Mouse (Mus musculus): Measurements from ENCODE around the gene Olr1. TPM values are rescaled to one million over a fixed set of nuclear protein-coding genes. Genes with fewer than 3 reads are reported as not detected.

Gene Olr1
- not detected in 4 replicates for total RNA-seq (2023)

GRCm38 (mm10) chr6:129507024-129507423 lies at the start of gene Olr1:
TSS of gene Olr1 (minus strand) at chr6:129507165.

DNA sequence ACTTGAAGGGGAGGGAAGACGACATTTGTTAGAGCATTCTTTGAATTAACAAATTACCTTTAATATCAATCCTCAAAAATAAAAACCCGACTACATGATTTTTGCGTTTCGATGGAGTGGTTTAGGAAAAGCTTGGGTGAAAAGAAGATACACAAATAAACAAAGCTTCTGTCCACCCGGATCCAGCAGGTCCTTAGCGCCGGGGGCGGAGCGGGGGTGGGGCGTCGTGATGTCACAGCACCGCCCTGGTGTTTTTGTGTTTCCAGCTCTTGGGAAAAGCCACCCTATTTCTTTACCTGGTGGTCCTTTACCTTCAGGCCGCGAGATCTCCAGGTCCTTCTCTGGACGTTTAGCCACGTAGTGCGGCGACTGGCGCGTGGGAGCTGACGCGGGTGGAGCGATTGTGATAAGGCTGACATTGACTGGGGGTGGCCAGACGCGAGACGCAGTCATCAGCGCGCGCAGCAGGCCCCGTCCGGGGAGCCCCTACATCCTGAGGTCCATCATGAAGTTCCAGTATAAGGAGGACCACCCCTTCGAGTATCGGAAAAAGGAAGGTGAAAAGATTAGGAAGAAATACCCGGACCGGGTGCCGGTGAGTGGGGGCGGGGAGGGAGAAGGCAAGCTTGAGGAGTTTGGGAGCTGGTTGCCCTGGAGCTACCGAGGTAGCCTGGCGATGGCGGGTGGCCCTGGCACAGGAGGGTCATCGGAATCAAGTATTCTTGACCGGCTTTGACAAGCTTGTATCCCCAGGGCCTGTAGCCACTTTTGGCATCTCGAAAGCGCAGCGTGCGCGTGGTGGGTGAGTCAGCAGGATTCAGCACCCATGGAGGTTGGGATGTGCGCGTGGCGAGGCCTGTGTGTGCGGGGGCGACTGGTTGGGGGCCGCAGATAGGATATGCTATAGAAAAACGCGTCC lies 26.2 kb upstream of the Olr1 start, which contains the start of gene Gabarapl1:
Gabarapl1 (plus strand) TSS at position 219 of the 919 bp plus-strand sequence.

GRCm38 (mm10) chr6:129512367-129512766 lies 5.4 kb upstream of the Olr1 start, which contains the start of gene Tmem52b:
TSS of gene Tmem52b (plus strand) at chr6:129512555.

DNA sequence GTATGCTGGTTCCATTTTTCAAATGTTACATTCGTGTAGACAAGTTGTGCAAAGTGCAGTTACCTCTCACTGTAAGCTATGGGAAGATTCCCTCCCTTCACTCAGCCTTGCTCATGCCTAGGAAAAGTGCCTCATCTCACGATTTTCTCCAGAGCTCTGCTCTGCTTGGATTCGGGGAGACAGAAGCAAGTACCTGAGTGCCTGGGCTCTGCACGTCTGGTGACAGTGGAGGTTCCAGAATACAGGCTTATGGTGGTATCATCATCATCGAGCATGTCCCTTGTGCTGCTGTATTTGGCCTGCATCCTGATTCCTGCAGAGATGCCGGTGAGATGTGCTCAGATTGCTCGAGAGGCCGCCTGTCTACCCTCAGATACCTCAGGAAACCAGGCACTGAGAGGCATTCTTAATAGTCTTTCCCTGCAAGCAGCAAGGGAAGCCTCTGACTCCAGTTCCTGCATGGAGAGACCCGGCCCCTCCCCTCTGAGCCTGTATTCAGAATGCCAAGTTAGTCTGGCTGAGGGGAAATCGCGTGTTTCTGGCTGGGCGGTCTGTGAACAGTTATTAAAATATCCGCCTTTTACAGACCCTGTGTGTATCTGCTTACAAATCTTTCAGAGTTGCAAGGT lies 55.4 kb downstream of the Olr1 start, which contains the start of gene Clec1a:
Clec1a (minus strand) TSS at position 590 of the 629 bp plus-strand sequence.

Other genes with a start within 250 kb of the Olr1 start
- gene Cd69, start 231.7 kb downstream of the Olr1 start, total RNA-seq (2023), result 626 to 798 TPM (median 731 TPM) in 4 replicates
- gene 4922502D21Rik, start 175.4 kb downstream of the Olr1 start, total RNA-seq (2023), result not detected in 4 replicates
- 5.8 to 8.3 TPM (median 6.3 TPM) in 4 replicates for gene Clec12a, start 164.5 kb downstream of the Olr1 start, total RNA-seq (2023)
- gene Clec12b, start 121.3 kb downstream of the Olr1 start, total RNA-seq (2023), result not detected in 4 replicates
- 0.55 to 2.1 TPM (median 0.75 TPM) in 3 of 4 replicates, not detected in the other for gene Clec1b, start 109.9 kb downstream of the Olr1 start, total RNA-seq (2023)
- 0.27 to 2.0 TPM (median 0.31 TPM) in 3 of 4 replicates, not detected in the other for gene Clec9a, start 98.3 kb downstream of the Olr1 start, total RNA-seq (2023)
- gene Clec1a, start 55.2 kb downstream of the Olr1 start, total RNA-seq (2023), result not detected in 4 replicates
- not detected in 4 replicates for gene Tmem52b, start 5.4 kb upstream of the Olr1 start, total RNA-seq (2023)
- gene Gabarapl1, start 26.0 kb upstream of the Olr1 start, total RNA-seq (2023), result 12.0 to 14.6 TPM (median 13.2 TPM) in 4 replicates
- 0.86 to 2.4 TPM (median 1.0 TPM) in 4 replicates for gene Klre1, start 70.7 kb upstream of the Olr1 start, total RNA-seq (2023)
- gene Klrd1, start 84.6 kb upstream of the Olr1 start, total RNA-seq (2023), result 0.70 to 3.0 TPM (median 2.2 TPM) in 4 replicates
- 0.60 to 1.1 TPM (median 0.79 TPM) in 4 replicates for gene Klrk1, start 116.7 kb upstream of the Olr1 start, total RNA-seq (2023)
- gene Klrc3, start 136.2 kb upstream of the Olr1 start, total RNA-seq (2023), result not detected in 4 replicates
- 0.47 to 0.55 TPM in 2 of 4 replicates, not detected in the others for gene Klrc2, start 153.5 kb upstream of the Olr1 start, total RNA-seq (2023)
- 1.4 to 2.0 TPM (median 1.6 TPM) in 4 replicates for gene Klrc1, start 171.8 kb upstream of the Olr1 start, total RNA-seq (2023)
- 0.75 to 0.94 TPM in 2 of 4 replicates, not detected in the others for gene Klri1, start 210.0 kb upstream of the Olr1 start, total RNA-seq (2023)
- gene Klri2, start 233.3 kb upstream of the Olr1 start, total RNA-seq (2023), result 0.33 to 1.0 TPM (median 0.51 TPM) in 3 of 4 replicates, not detected in the other